Mouse (Mus musculus): Measurements from ENCODE around the gene Tex19.2.

- TF ChIP-seq CTCF (conservative IDR thresholded peaks at IDR 0.05; ENCODE audit: insufficient read depth, insufficient read length, low read depth, low read length) (no peak), POLR2A (IDR thresholded peaks at IDR 0.05; ENCODE audit: low read depth, low read length) (no peak)
These were observed 32.2 kb downstream of the Tex19.2 start for GRCm38 (mm10) chr11:121086296-121086695.

Measured in kidney, adult 2 months (tissue).